Mouse (Mus musculus): Measurements from ENCODE around the gene Cradd. TPM values are rescaled to one million over a fixed set of nuclear protein-coding genes. Genes with fewer than 3 reads are reported as not detected.

Cradd gene
- polyA plus RNA-seq, 1 experiment from 2014 or later: 15.6 TPM

- DNase-seq: peak; percentile 78
- ATAC-seq (ENCODE audit: insufficient read depth): no peak
- peak; percentile 25; the same call in 1 of the 2 replicates for TF ChIP-seq CTCF (IDR thresholded peaks at IDR 0.05; ENCODE audit: low read depth)
- Histone ChIP-seq H3K27me3 (ENCODE audit: insufficient read depth, low read length) (no peaks in the 10 kb centered on the region), H3K9me3 (ENCODE audit: low read depth, low read length) (no peaks in the 10 kb centered on the region), H3K4me3 (ENCODE audit: low read depth, low read length) (no peak overlapping the region), H3K4me1 (ENCODE audit: insufficient read depth) (peaks cover 43% of the 10 kb centered on the region), H3K36me3 (ENCODE audit: insufficient read depth) (no peaks in the 10 kb centered on the region), H3K9ac (no peak overlapping the region), H3K27ac (ENCODE audit: low read depth) (peak overlapping the region; percentile 87), H3K4me2 (peak overlapping the region; percentile 16)
- 27% methylated on average over 9 of the region's 9 CpGs for WGBS
These were observed 178.6 kb downstream of the Cradd start for GRCm38 (mm10) chr10:95145204-95145926.

GRCm38 (mm10) chr10:95144414-95145130 lies 179.4 kb downstream of the Cradd start:
- Histone ChIP-seq H3K9ac (no peak overlapping the region), H3K27me3 (ENCODE audit: insufficient read depth, low read length) (no peaks in the 10 kb centered on the region), H3K9me3 (ENCODE audit: low read depth, low read length) (no peaks in the 10 kb centered on the region), H3K4me2 (peak overlapping the region; percentile 16; the same call in 1 of the 2 replicates), H3K4me3 (ENCODE audit: low read depth, low read length) (no peak overlapping the region), H3K27ac (ENCODE audit: low read depth) (peak overlapping the region; percentile 87), H3K4me1 (ENCODE audit: insufficient read depth) (peaks cover 46% of the 10 kb centered on the region), H3K36me3 (ENCODE audit: insufficient read depth) (no peaks in the 10 kb centered on the region)
- 38% methylated on average over 6 of the region's 6 CpGs for WGBS
- ATAC-seq (ENCODE audit: insufficient read depth) (no peak), DNase-seq (peak; percentile 44)
- no peak for TF ChIP-seq CTCF (IDR thresholded peaks at IDR 0.05; ENCODE audit: low read depth)

- Histone ChIP-seq H3K27me3 (ENCODE audit: insufficient read depth, low read length) (no peaks in the 10 kb centered on the region), H3K4me3 (ENCODE audit: low read depth, low read length) (no peak overlapping the region), H3K9me3 (ENCODE audit: low read depth, low read length) (no peaks in the 10 kb centered on the region), H3K9ac (0 out of 2 replicates have a peak overlapping the region, but pooled peaks have one; percentile 10), H3K4me2 (peak overlapping the region; percentile 40), H3K36me3 (ENCODE audit: insufficient read depth) (no peaks in the 10 kb centered on the region), H3K4me1 (ENCODE audit: insufficient read depth) (peaks cover 47% of the 10 kb centered on the region), H3K27ac (ENCODE audit: low read depth) (peak overlapping the region; percentile 87)
- DNase-seq (peak; percentile 79), ATAC-seq (ENCODE audit: insufficient read depth) (no peak)
- WGBS: 9% methylated on average over 2 of the region's 2 CpGs
- no peak for TF ChIP-seq CTCF (IDR thresholded peaks at IDR 0.05; ENCODE audit: low read depth)
These were observed 180.4 kb downstream of the Cradd start for GRCm38 (mm10) chr10:95143446-95144114.

GRCm38 (mm10) chr10:95142844-95143435 lies 181.0 kb downstream of the Cradd start:
- Histone ChIP-seq H3K4me2 (peak overlapping the region; percentile 40), H3K4me3 (ENCODE audit: low read depth, low read length) (no peak overlapping the region), H3K27me3 (ENCODE audit: insufficient read depth, low read length) (no peaks in the 10 kb centered on the region), H3K36me3 (ENCODE audit: insufficient read depth) (no peaks in the 10 kb centered on the region), H3K9ac (0 out of 2 replicates have a peak overlapping the region, but pooled peaks have one; percentile 10), H3K9me3 (ENCODE audit: low read depth, low read length) (no peaks in the 10 kb centered on the region), H3K27ac (ENCODE audit: low read depth) (peak overlapping the region; percentile 87), H3K4me1 (ENCODE audit: insufficient read depth) (peaks cover 47% of the 10 kb centered on the region)
- WGBS: 17% methylated on average over 11 of the region's 11 CpGs
- ATAC-seq (ENCODE audit: insufficient read depth): peak; percentile 73
- no peak for TF ChIP-seq CTCF (IDR thresholded peaks at IDR 0.05; ENCODE audit: low read depth)
- DNase-seq: peak; percentile 96

GRCm38 (mm10) chr10:95141075-95141474 lies 182.9 kb downstream of the Cradd start:
- TF ChIP-seq CTCF (IDR thresholded peaks at IDR 0.05; ENCODE audit: low read depth): no peak
- Histone ChIP-seq H3K9me3 (ENCODE audit: low read depth, low read length) (no peaks in the 10 kb centered on the region), H3K4me1 (ENCODE audit: insufficient read depth) (peaks cover 37% of the 10 kb centered on the region), H3K27me3 (ENCODE audit: insufficient read depth, low read length) (no peaks in the 10 kb centered on the region), H3K9ac (no peak overlapping the region), H3K27ac (ENCODE audit: low read depth) (no peak overlapping the region), H3K4me2 (no peak overlapping the region), H3K36me3 (ENCODE audit: insufficient read depth) (no peaks in the 10 kb centered on the region), H3K4me3 (ENCODE audit: low read depth, low read length) (no peak overlapping the region)
- DNase-seq (no peak), ATAC-seq (ENCODE audit: insufficient read depth) (no peak)
- 56% methylated on average over 3 of the region's 3 CpGs for WGBS

- H3K27ac ChIP-seq (ENCODE audit: low read depth): peak overlapping the region; percentile 52; the same call in 1 of the 2 replicates
These were observed 183.7 kb downstream of the Cradd start for GRCm38 (mm10) chr10:95140191-95140590.

More at GRCm38 (mm10) chr10:95140191-95140590, 183.7 kb downstream of the Cradd start:
- Histone ChIP-seq H3K4me1 (ENCODE audit: insufficient read depth) (peaks cover 30% of the 10 kb centered on the region), H3K4me2 (no peak overlapping the region), H3K4me3 (ENCODE audit: low read depth, low read length) (no peak overlapping the region), H3K9me3 (ENCODE audit: low read depth, low read length) (no peaks in the 10 kb centered on the region), H3K27me3 (ENCODE audit: insufficient read depth, low read length) (no peaks in the 10 kb centered on the region), H3K36me3 (ENCODE audit: insufficient read depth) (no peaks in the 10 kb centered on the region), H3K9ac (no peak overlapping the region)
- no peak for DNase-seq
- TF ChIP-seq CTCF (IDR thresholded peaks at IDR 0.05; ENCODE audit: low read depth): no peak
- no peak for ATAC-seq (ENCODE audit: insufficient read depth)

All from lung, embryonic 14.5 days (tissue).